Mouse (Mus musculus): ENCODE measurements around the gene Csrp3.

- no peak for TF ChIP-seq POLR2A (IDR thresholded peaks at IDR 0.05; ENCODE audit: low read depth, low read length)
- no peak for TF ChIP-seq UBTF (IDR thresholded peaks at IDR 0.05; ENCODE audit: low read depth, low read length)
- TF ChIP-seq CTCF (conservative IDR thresholded peaks at IDR 0.05 in 1 of 2, IDR thresholded peaks at IDR 0.05 in 1 of 2; ENCODE audit: low read depth in 2 of 2, low read length in 2 of 2): no peak
- TF ChIP-seq JUN (IDR thresholded peaks at IDR 0.05; ENCODE audit: insufficient read depth, low read depth, low read length): no peak
- no peak for TF ChIP-seq EP300 (IDR thresholded peaks at IDR 0.05; ENCODE audit: low read length)
- TF ChIP-seq MYC (IDR thresholded peaks at IDR 0.05; ENCODE audit: low read depth, low read length): no peak
Measured at GRCm38 (mm10) chr7:48891029-48891428, 43.2 kb upstream of the Csrp3 start.

Data from CH12.LX (cell line).